Mouse (Mus musculus) heart, adult 9 months (tissue): ENCODE data around the gene Vmn1r152.
"Not testable (repeated sequence)": the region's sequence is repeated elsewhere in the genome, so short reads cannot be mapped to it uniquely, and the experiment has no call there.

Source experiments
- DNase-seq, 2 experiments: peaks; one replicate each; pipeline ENCODE4 v3.0.0; 2022; ENCODE audit warnings: low spot score in 2 of 2

Vmn1r152 gene

DNA sequence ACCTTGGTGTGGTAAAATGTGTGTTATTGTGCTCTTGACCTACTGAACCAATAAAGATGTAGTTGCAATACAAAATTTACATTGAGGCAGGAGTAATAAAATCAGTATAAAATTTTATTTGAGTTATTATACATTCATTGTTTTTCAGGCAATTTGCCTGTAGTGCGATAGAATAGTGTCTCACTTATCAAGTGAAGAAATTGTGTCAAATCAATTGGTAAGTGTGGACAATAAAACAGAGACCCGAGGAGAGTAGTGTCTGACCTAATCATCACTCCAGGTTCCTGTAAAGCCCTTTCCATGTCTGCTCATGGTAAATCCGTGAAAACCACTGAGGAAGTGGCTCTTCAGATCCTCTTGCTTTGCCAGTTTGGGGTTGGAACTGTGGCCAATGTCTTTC lies at the start of gene Vmn1r152:
Gene Vmn1r152, plus strand, starts transcription at position 301 of the 400 bp plus-strand sequence.
- DNase-seq: not testable (repeated sequence)

DNA sequence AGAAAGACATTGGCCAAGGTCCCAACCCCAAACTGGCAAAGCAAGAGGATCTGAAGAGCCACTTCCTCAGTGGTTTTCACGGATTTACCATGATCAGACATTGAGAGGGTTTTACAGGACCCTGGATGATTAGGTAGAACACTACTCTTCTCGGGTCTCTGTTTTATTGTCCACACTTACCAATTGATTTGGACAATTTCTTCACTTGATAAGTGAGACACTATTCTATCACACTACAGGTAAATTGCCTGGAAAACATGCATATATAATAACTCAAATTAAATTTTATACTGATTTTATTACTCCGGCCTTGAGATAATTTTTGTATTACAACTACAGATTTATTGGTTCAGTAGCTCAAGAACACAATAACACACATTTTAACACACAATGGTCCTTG lies 23.2 kb upstream of the Vmn1r152 start, which contains the start of gene Vmn1r151:
Gene Vmn1r151, minus strand, starts transcription at position 101 of the 400 bp plus-strand sequence.
- DNase-seq: not testable (repeated sequence)

DNA sequence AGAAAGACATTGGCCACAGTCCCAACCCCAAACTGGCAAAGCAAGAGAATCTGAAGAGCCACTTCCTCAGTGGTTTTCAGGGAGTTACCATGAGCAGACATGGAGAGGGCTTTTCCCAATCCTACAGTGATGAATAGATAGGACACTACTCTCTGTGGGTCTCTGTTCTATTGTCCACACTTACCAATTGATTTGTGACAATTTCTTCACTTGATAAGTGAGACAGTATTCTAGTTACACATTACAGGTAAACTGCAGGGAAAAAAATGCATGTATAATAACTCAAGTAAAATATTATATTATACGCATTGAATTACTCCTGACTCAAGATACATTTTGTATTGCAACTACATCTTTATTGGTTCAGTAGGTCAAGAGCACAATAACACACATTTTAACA lies 12.0 kb downstream of the Vmn1r152 start, which contains the start of gene Gm8677:
Gene Gm8677, minus strand, starts transcription at position 101 of the 400 bp plus-strand sequence.
- DNase-seq: not testable (repeated sequence)

DNA sequence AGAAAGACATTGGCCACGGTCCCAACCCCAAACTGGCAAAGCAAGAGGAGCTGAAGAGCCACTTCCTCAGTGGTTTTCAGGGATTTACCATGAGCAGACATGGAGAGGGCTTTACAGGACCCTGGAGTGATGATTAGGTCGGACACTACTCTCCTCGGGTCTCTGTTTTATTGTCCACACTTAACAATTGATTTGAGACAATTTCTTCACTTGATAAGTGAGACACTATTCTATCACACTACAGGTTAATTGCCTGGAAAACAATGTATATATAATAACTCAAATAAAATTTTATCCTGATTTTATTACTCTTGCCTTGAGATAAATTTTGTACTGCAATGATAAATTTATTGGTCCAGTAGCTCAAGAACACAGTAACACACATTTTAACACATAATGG lies 42.5 kb downstream of the Vmn1r152 start, which contains the start of gene Gm4201:
Gene Gm4201, minus strand, starts transcription at position 101 of the 400 bp plus-strand sequence.
- DNase-seq: not testable (repeated sequence)
